Mouse (Mus musculus): ENCODE results near the gene Batf2. TPM values are rescaled to one million over a fixed set of nuclear protein-coding genes. Genes with fewer than 3 reads are reported as not detected.

Gene Batf2
- total RNA-seq, 2 experiments from 2014 or later = 0.51 to 1.2 TPM

DNA sequence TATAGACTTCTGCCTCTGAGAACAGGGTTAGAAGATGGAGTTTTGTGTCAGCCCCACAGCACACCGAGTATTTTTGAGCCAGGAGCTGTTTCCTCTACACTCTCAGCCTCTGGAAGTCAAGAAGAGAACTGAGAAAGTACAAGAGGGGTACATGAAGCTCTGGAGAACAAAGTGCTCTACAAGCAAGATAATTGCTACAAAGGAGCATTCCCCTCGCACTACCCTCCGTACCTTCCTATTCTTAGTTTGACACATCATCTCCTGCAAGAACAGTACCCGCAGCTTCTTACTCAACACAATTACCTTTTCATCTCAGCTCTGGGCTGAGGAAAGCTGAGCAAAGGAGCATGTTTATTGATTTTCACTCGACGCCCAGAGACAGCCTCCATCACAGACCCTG lies 77.8 kb downstream of the Batf2 start:
- DNase-seq (ENCODE audit: low spot score in 2 of 2) = no peak

Other genes starting within 250 kb of the Batf2 start
- 1 to 10 TPM; 4.1 to 4.2 TPM for gene Tigd3, start 246.8 kb upstream of the Batf2 start, total RNA-seq (2021)
- gene Dpf2, start 228.0 kb upstream of the Batf2 start, total RNA-seq (2021) = 100 to 1,000 TPM in 1 of 2 experiments, 10 to 100 TPM in 1; 90.1 to 102 TPM
- 1 to 10 TPM; 4.7 to 5.4 TPM for gene Cdc42ep2, start 216.2 kb upstream of the Batf2 start, total RNA-seq (2021)
- gene Pola2, start 176.8 kb upstream of the Batf2 start, total RNA-seq (2021) = 1 to 10 TPM; 4.9 to 5.0 TPM
- gene Slc22a20, start 154.8 kb upstream of the Batf2 start, total RNA-seq (2021) = not detected
- gene Capn1, start 125.1 kb upstream of the Batf2 start, total RNA-seq (2021) = 10 to 100 TPM; 27.9 to 28.1 TPM
- 10 to 100 TPM; 41.3 to 41.6 TPM for gene Syvn1, start 94.4 kb upstream of the Batf2 start, total RNA-seq (2021)
- gene Mrpl49, start 83.2 kb upstream of the Batf2 start, total RNA-seq (2021) = 10 to 100 TPM; 42.5 to 51.3 TPM
- 100 to 1,000 TPM; 717 to 762 TPM for gene Fau, start 83.1 kb upstream of the Batf2 start, total RNA-seq (2021)
- gene Znhit2, start 79.8 kb upstream of the Batf2 start, total RNA-seq (2021) = 10 to 100 TPM; 32.2 to 35.0 TPM
- gene Tm7sf2, start 72.6 kb upstream of the Batf2 start, total RNA-seq (2021) = 10 to 100 TPM; 25.1 to 25.2 TPM
- gene Vps51, start 63.8 kb upstream of the Batf2 start, total RNA-seq (2021) = 10 to 100 TPM; 78.5 to 94.4 TPM
- gene Tmem262, start 61.0 kb upstream of the Batf2 start, total RNA-seq (2021) = not detected
- gene Gm28374, start 58.7 kb upstream of the Batf2 start, total RNA-seq (2021) = under 1 TPM; 0.54 to 0.60 TPM
- 10 to 100 TPM; 38.6 to 42.1 TPM for gene Zfpl1, start 56.0 kb upstream of the Batf2 start, total RNA-seq (2021)
- gene Cdca5, start 56.0 kb upstream of the Batf2 start, total RNA-seq (2021) = under 1 TPM in 1 of 2 experiments, not detected in 1; 0.26 TPM
- gene AC131692.1, start 46.6 kb upstream of the Batf2 start, total RNA-seq (2021) = not detected
- gene Naaladl1, start 35.2 kb upstream of the Batf2 start, total RNA-seq (2021) = under 1 TPM; 0.14 to 0.21 TPM
- gene Sac3d1, start 22.3 kb upstream of the Batf2 start, total RNA-seq (2021) = 10 to 100 TPM; 17.8 to 19.0 TPM
- 10 to 100 TPM; 41.6 to 44.8 TPM for gene Snx15, start 12.7 kb upstream of the Batf2 start, total RNA-seq (2021)
- gene Arl2, start 565 bp downstream of the Batf2 start, total RNA-seq (2021) = 10 to 100 TPM; 82.9 to 92.9 TPM
- gene Majin, start 43.4 kb downstream of the Batf2 start, total RNA-seq (2021) = under 1 TPM in 1 of 2 experiments, not detected in 1; 0.37 TPM
- gene Gpha2, start 85.4 kb downstream of the Batf2 start, total RNA-seq (2021) = not detected
- 100 to 1,000 TPM; 152 to 158 TPM for gene Ppp2r5b, start 94.9 kb downstream of the Batf2 start, total RNA-seq (2021)
- 10 to 100 TPM; 31.5 to 33.9 TPM for gene Atg2a, start 100.7 kb downstream of the Batf2 start, total RNA-seq (2021)
- gene Ehd1, start 135.7 kb downstream of the Batf2 start, total RNA-seq (2021) = 10 to 100 TPM; 36.8 to 39.0 TPM
- 1 to 10 TPM; 4.2 to 4.8 TPM for gene Cdc42bpg, start 165.5 kb downstream of the Batf2 start, total RNA-seq (2021)
- 10 to 100 TPM; 62.4 to 74.5 TPM for gene Men1, start 194.0 kb downstream of the Batf2 start, total RNA-seq (2021)
- gene Map4k2, start 200.2 kb downstream of the Batf2 start, total RNA-seq (2021) = 100 to 1,000 TPM in 1 of 2 experiments, 10 to 100 TPM in 1; 92.9 to 100 TPM
- 100 to 1,000 TPM; 188 to 211 TPM for gene Sf1, start 222.7 kb downstream of the Batf2 start, total RNA-seq (2021)
- 10 to 100 TPM; 32.6 to 37.9 TPM for gene Pygm, start 243.4 kb downstream of the Batf2 start, total RNA-seq (2021)